Mouse (Mus musculus) cerebellum, adult 9-10 months (tissue): Measurements from ENCODE around the gene Fermt2.
A peak's percentile ranks its signal among the peaks of the same experiment; 100 is the strongest.

Experiments used
- DNase-seq: peaks from one replicate; pipeline ENCODE4 v3.0.0; 2022

Gene Fermt2

DNA sequence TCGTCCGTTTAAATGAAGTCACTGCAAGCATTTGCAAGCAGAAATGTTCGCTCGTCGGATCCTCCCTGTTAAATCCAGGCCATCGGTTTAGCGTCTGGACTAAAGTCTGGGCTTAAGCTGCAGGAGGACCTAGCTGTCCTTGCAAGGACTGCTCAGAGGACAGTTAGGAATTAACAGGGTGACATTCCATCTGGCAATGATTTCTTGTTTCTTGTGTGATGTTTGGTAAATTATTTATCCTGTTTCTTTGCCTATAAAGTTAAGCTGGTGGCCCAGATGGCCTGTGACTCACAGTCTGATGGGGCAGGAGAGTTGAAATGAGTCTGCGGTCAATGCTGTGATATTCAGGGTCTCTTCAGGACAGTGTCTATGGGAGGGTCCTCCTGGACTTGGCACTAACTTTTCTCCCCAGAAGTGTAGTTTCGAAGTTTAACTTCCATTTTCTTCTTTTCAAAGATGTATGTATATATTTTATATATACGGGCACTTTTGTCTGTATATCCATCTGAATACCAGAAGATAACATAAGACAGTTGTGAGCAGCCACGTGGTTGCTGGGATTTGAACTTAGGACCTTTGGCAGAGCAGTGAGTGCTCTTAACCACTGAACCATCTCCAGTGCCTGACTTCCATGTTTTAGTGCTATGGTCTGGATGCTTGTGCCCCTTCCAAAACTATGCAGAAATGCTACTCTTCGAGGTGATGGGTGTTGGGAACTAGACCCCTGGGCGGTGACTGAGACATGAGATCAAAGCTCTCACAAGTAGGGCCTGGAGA, 99.7 kb downstream of the Fermt2 start:
- no peak for DNase-seq

DNA sequence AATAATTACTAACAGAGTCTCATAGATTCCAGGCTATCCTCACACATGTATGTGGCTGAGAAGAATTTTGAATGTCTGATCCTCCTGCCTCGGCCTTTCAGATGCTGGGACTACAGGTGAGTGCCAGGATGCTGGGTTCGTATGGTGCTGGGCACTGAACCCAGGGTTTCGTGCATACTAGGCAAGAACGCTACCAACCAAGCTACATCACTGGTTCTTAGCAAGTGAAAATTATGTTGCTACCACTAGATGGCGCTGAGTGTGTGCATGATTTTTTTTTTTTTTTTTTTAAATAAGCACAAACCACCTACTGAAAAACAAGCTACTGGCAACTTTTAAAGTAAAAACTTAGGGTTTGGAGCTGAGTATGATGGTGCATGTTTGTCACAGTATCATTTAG, 106.7 kb downstream of the Fermt2 start:
- DNase-seq: peak; percentile 57

DNA sequence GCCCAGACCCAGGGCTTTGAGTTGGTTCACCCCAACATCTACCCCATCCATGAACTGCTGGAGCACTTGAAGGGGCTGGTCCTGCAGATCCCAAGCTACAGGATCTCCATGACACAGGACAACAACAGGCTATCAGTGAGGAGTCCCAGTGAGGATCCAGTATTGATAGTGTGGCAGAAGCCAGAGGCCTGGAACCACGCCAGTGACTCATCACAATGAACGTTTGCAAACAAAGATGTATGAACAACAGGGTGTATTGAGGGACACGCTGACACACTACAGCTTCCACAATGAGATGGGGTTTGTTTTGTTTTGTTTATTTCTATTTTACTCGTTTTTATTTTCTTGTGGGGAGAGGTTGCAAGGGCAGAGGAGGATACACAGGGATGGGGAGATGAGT, 107.5 kb downstream of the Fermt2 start:
- DNase-seq: peak; percentile 17

DNA sequence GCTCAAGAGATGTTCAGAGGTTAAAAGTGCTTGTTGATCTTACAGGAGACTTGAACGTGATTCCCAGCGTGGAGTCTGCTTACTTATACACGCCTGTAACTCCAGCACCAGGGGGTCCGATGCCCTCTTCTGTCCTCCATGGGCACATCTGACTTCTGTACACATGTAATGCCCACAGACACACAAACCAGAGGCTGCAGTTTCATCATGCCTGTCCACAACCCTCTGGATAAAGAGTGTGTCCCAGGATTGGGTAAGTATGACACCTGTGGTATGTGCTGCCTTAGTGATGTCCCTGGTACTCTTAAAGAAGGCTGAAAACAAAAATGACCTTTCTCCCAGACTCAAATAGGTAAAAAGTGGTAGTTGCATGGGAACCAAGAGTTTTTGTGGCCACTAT, 110.6 kb downstream of the Fermt2 start:
- DNase-seq: no peak

DNA sequence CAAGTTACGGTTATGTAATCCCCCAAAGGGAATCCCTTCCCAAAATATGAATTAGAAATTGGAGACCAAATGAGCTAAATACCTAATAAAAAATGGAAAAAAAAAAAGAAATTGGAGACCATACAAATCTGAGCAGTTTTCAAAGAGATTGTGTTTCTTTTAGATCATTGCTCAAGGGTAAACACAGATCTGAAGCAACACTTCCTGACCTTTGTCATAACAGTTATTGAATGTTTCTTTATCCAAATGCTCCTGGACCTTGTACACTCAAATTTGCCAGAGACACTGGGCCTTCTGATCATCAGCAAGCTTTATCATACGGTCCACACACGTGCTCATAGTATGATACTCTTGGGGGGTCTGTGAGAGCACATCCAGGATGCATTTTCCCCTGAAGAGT, 111.4 kb downstream of the Fermt2 start:
- DNase-seq: no peak

DNA sequence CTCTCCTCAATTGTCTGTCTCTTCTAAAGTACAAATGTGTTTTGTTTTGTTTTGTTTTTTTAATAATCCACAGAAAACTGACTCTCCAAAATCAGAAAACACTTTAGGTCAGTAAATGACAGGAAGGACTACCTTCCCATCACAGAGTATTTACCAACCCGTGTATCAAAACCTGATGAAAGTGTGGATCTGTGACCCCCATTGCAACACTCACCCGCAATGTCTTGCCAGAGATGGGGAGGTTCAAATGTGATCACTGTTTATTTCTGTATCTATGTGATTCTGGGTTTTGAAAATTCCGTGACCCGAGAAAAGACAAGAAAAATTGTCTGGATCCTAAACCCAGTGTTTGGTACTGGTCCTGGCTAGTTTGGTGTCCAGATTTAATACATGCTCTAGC, 113.7 kb downstream of the Fermt2 start:
- DNase-seq: no peak
